Mouse (Mus musculus): Measurements from ENCODE around the gene Rufy3. TPM values are rescaled to one million over a fixed set of nuclear protein-coding genes. Genes with fewer than 3 reads are reported as not detected.

Rufy3 gene
- polyA plus RNA-seq, 1 experiment = 6.1 TPM

- TF ChIP-seq POLR2A (IDR thresholded peaks at IDR 0.05; ENCODE audit: borderline replicate concordance, control insufficient read depth, low read depth, low read length) (no peak), CTCF (IDR thresholded peaks at IDR 0.05; ENCODE audit: control insufficient read depth, insufficient read depth, low read length) (no peak)
- Histone ChIP-seq H3K4me1 (ENCODE audit: control insufficient read depth, insufficient read depth, low read length) (peaks cover 1% of the 10 kb centered on the region), H3K27ac (ENCODE audit: control insufficient read depth, insufficient read depth, low read depth, low read length, poor library complexity) (no peak overlapping the region), H3K4me3 (replicated peaks; ENCODE audit: control insufficient read depth, low read depth, low read length) (no peak overlapping the region)
- WGBS = 66% methylated on average over 4 of the region's 4 CpGs
Observed at GRCm38 (mm10) chr5:88627545-88627944, 62.7 kb downstream of the Rufy3 start.

DNA sequence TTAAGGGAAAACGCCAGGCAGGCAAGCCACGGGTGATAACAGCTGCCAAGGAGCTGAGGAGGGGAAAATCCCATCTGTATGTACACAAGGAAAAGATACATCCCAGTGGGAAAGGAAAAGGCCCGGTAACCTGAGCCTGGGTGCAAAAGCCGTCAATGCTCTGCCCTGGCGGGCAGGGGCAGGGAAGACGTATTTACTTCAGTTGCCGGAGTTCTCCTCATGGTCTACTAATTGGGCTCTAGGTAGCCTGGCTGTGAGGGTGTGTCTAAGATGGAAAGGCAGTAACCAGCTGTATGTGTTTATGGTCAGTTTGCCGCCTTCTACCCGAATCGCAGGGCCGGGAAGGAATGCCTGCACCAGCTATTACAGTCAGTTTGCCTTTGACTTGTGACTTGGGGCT is 64.3 kb downstream of the Rufy3 start:
- no peak overlapping the region for H3K27ac ChIP-seq (ENCODE audit: control insufficient read depth, insufficient read depth, low read depth, low read length, poor library complexity)
- WGBS = 95% methylated on average over 11 of the region's 11 CpGs
- TF ChIP-seq CTCF (IDR thresholded peaks at IDR 0.05; ENCODE audit: control insufficient read depth, insufficient read depth, low read length) (no peak), POLR2A (IDR thresholded peaks at IDR 0.05; ENCODE audit: borderline replicate concordance, control insufficient read depth, low read depth, low read length) (no peak)
- H3K4me3 ChIP-seq (replicated peaks; ENCODE audit: control insufficient read depth, low read depth, low read length) = no peak overlapping the region
- H3K4me1 ChIP-seq (ENCODE audit: control insufficient read depth, insufficient read depth, low read length) = peaks cover 1% of the 10 kb centered on the region

DNA sequence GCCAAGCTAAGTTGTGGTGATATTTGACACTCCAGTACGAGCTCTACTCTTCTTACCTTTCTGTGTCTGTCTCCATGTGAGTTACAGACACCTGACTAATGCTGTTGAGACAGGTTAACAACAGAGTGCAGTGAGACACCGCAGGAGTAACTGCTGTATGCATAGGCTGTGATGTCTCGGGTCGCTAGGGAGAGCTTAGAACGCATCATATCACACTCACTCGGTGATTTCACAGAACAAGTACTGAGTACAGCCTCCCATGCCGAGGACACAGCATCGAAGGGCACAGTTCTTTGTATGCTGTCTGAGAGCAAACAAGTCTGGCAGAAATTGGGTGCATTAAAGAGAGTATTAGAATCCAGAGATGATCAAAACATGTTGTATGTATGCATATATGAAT is 65.1 kb downstream of the Rufy3 start:
- 88% methylated on average over 8 of the region's 8 CpGs for WGBS
- H3K4me1 ChIP-seq (ENCODE audit: control insufficient read depth, insufficient read depth, low read length) = peaks cover 1% of the 10 kb centered on the region
- no peak overlapping the region for H3K27ac ChIP-seq (ENCODE audit: control insufficient read depth, insufficient read depth, low read depth, low read length, poor library complexity)
- no peak overlapping the region for H3K4me3 ChIP-seq (replicated peaks; ENCODE audit: control insufficient read depth, low read depth, low read length)
- no peak for TF ChIP-seq POLR2A (IDR thresholded peaks at IDR 0.05; ENCODE audit: borderline replicate concordance, control insufficient read depth, low read depth, low read length)
- TF ChIP-seq CTCF (IDR thresholded peaks at IDR 0.05; ENCODE audit: control insufficient read depth, insufficient read depth, low read length) = no peak

DNA sequence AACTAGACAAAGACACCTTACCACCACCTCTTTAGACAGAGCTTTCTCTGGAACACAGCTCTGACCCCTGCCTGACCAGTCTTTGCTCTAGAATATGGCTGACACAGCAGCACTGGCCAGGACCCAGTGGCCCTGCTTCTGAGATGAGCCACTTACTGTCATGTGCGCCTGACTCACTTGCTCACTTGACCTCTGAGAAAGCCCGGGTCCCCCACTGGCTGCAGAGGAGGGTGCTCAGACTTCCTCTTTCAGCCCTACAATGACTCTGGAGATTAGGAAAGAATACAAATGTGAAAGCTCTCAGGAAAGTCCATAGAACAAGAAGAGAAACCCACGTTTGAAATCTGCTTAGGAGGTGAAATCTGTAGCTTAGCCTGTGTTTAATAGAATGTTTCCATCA is 66.0 kb downstream of the Rufy3 start:
- H3K4me1 ChIP-seq (ENCODE audit: control insufficient read depth, insufficient read depth, low read length) = peaks cover 1% of the 10 kb centered on the region
- WGBS = 10% methylated on average over 3 of the region's 3 CpGs
- H3K27ac ChIP-seq (ENCODE audit: control insufficient read depth, insufficient read depth, low read depth, low read length, poor library complexity) = no peak overlapping the region
- H3K4me3 ChIP-seq (replicated peaks; ENCODE audit: control insufficient read depth, low read depth, low read length) = no peak overlapping the region
- no peak for TF ChIP-seq POLR2A (IDR thresholded peaks at IDR 0.05; ENCODE audit: borderline replicate concordance, control insufficient read depth, low read depth, low read length)

DNA sequence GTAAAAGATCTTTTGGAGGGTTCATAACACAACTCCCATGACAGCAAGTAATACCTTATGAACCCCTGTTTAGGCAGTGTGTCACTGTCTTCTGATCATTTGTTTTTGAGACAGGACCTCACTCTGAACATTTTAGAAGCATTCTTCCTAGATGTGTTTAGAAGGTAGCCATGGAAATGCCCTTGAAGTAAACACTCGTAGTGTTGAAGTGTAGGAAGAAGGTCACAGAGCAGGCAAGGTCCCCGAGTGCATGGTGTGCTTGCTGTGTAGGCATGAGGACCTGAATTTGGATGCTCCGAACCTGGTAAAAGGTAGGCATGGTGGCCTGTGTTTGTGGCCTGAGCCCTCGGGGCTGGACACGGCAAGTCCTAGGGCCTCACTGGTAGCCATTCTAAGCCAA is 66.7 kb downstream of the Rufy3 start:
- 78% methylated on average over 5 of the region's 5 CpGs for WGBS
- H3K27ac ChIP-seq (ENCODE audit: control insufficient read depth, insufficient read depth, low read depth, low read length, poor library complexity) = no peak overlapping the region
- peaks cover 1% of the 10 kb centered on the region for H3K4me1 ChIP-seq (ENCODE audit: control insufficient read depth, insufficient read depth, low read length)
- H3K4me3 ChIP-seq (replicated peaks; ENCODE audit: control insufficient read depth, low read depth, low read length) = no peak overlapping the region
- TF ChIP-seq CTCF (IDR thresholded peaks at IDR 0.05; ENCODE audit: control insufficient read depth, insufficient read depth, low read length) (no peak), POLR2A (IDR thresholded peaks at IDR 0.05; ENCODE audit: borderline replicate concordance, control insufficient read depth, low read depth, low read length) (no peak)

DNA sequence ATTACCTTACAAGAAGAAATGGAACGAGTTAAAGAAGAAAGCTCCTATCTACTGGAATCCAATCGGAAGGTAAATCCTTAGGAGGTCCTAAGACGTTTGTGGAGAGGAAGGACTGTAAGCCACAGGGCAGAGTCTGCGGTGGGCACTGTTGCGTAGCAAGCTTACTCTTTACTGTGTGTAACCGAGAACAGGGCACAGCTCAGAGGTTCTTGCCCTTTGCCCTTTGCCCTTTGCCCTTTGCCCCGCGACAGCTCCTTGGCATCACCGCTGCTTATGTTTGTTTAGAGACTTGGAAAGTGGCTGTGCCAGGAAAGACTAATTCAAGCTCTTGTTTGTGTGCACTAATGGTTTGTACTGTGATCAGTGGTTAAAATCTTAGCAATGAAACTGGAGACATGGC is 67.6 kb downstream of the Rufy3 start:
- Histone ChIP-seq H3K4me1 (ENCODE audit: control insufficient read depth, insufficient read depth, low read length) (peaks cover 1% of the 10 kb centered on the region; the same call in 1 of the 2 replicates), H3K27ac (ENCODE audit: control insufficient read depth, insufficient read depth, low read depth, low read length, poor library complexity) (no peak overlapping the region), H3K4me3 (replicated peaks; ENCODE audit: control insufficient read depth, low read depth, low read length) (no peak overlapping the region)
- 88% methylated on average over 9 of the region's 9 CpGs for WGBS
- TF ChIP-seq CTCF (IDR thresholded peaks at IDR 0.05; ENCODE audit: control insufficient read depth, insufficient read depth, low read length) (no peak), POLR2A (IDR thresholded peaks at IDR 0.05; ENCODE audit: borderline replicate concordance, control insufficient read depth, low read depth, low read length) (no peak)

DNA sequence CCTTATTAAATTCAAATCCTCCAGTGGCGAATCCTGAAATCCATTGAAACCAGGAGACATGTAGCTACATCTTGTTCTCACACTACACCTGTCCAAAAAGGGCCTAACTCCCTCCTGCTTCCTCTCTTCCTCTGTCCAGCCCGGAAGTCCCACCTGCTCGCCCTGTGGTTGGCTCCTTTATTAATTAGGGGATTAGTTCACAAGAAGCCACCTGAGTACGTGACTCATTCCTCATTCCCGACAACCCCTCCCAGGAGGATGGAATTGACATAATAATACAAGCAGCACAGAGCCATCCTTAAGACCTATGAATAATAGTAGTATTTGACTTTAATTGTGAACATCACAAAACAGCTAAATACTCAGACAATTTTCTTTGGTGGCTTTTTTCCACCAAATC is 69.2 kb downstream of the Rufy3 start:
- TF ChIP-seq POLR2A (IDR thresholded peaks at IDR 0.05; ENCODE audit: borderline replicate concordance, control insufficient read depth, low read depth, low read length) (no peak), CTCF (IDR thresholded peaks at IDR 0.05; ENCODE audit: control insufficient read depth, insufficient read depth, low read length) (no peak)
- no peak overlapping the region for H3K27ac ChIP-seq (ENCODE audit: control insufficient read depth, insufficient read depth, low read depth, low read length, poor library complexity)
- WGBS = 85% methylated on average over 5 of the region's 5 CpGs
- H3K4me3 ChIP-seq (replicated peaks; ENCODE audit: control insufficient read depth, low read depth, low read length) = no peak overlapping the region
- peaks cover 1% of the 10 kb centered on the region; the same call in 1 of the 2 replicates for H3K4me1 ChIP-seq (ENCODE audit: control insufficient read depth, insufficient read depth, low read length)

DNA sequence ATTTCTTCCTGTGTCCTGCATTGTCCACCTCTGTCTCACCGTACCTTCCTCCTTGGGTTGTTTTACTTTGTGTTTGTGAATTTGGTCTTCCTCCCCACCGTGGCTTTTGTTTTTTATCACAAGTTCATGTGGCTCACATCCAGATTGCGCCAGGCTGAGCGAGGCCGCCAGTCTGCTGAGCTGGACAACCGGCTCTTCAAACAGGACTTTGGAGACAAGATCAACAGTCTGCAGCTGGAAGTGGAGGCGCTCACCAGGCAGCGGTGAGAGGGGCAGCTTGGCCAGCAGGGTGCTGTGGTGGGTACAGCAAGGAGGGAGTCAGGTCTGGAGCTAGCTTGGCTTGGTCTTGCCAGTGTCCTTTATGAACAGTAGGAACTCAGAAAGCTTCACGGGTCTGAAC is 77.9 kb downstream of the Rufy3 start:
- no peak overlapping the region for H3K27ac ChIP-seq (ENCODE audit: control insufficient read depth, insufficient read depth, low read depth, low read length, poor library complexity)
- WGBS = 73% methylated on average over 9 of the region's 9 CpGs
- H3K4me1 ChIP-seq (ENCODE audit: control insufficient read depth, insufficient read depth, low read length) = no peaks in the 10 kb centered on the region
- no peak overlapping the region for H3K4me3 ChIP-seq (replicated peaks; ENCODE audit: control insufficient read depth, low read depth, low read length)
- TF ChIP-seq POLR2A (IDR thresholded peaks at IDR 0.05; ENCODE audit: borderline replicate concordance, control insufficient read depth, low read depth, low read length) (no peak), CTCF (IDR thresholded peaks at IDR 0.05; ENCODE audit: control insufficient read depth, insufficient read depth, low read length) (no peak)

GRCm38 (mm10) chr5:88643491-88643890 is 78.7 kb downstream of the Rufy3 start:
- H3K27ac ChIP-seq (ENCODE audit: control insufficient read depth, insufficient read depth, low read depth, low read length, poor library complexity) = no peak overlapping the region
- no peaks in the 10 kb centered on the region for H3K4me1 ChIP-seq (ENCODE audit: control insufficient read depth, insufficient read depth, low read length)
- WGBS = 84% methylated on average over 9 of the region's 9 CpGs
- H3K4me3 ChIP-seq (replicated peaks; ENCODE audit: control insufficient read depth, low read depth, low read length) = no peak overlapping the region
- TF ChIP-seq CTCF (IDR thresholded peaks at IDR 0.05; ENCODE audit: control insufficient read depth, insufficient read depth, low read length) = no peak
- TF ChIP-seq POLR2A (IDR thresholded peaks at IDR 0.05; ENCODE audit: borderline replicate concordance, control insufficient read depth, low read depth, low read length) = no peak
